Mouse (Mus musculus) bone marrow, adult 2 months (tissue): ENCODE results near the gene Nt5c1b.

ENCODE experiments used
- CTCF ChIP-seq: fragments of 200-500 bp; IDR thresholded peaks from 2 replicates; pipeline ENCODE4 v1.5.1; 2011; ENCODE audit warnings: low read length, control low read depth; ENCODE audit not compliant: control insufficient read depth, insufficient read depth
- POLR2A ChIP-seq: fragments of 200-500 bp; IDR thresholded peaks from 2 replicates; pipeline ENCODE4 v1.6.1; 2011; ENCODE audit warnings: low read depth, mild to moderate bottlenecking, control low read depth, low read length, borderline replicate concordance; ENCODE audit not compliant: control insufficient read depth

GRCm38 (mm10) chr12:10329460-10329859, 40.3 kb upstream of the Nt5c1b start:
- TF ChIP-seq CTCF = no peak
- TF ChIP-seq POLR2A = no peak
